Mouse (Mus musculus) activated CD4-positive, CD25-positive, alpha-beta regulatory T cell, adult 4 months (primary cell): Measurements from ENCODE around the gene Sergef. TPM values are rescaled to one million over a fixed set of nuclear protein-coding genes. Genes with fewer than 3 reads are reported as not detected.
A peak's percentile ranks its signal among the peaks of the same experiment; 100 is the strongest.
"Not testable (repeated sequence)": the region's sequence is repeated elsewhere in the genome, so short reads cannot be mapped to it uniquely, and the experiment has no call there.

Experiments used
- ATAC-seq: one replicate; pipeline ENCODE4 v1.8.0; 2017
- polyA plus RNA-seq, 2 experiments: library from polyadenylated mRNA; unstranded; fragments of 100-300 nt; shearing (Covaris generic); gene quantifications; one replicate each; pipeline ENCODE4 v1.2.1; 2017

Sergef gene
- 10 to 100 TPM; 17.9 to 18.3 TPM for polyA plus RNA-seq

GRCm38 (mm10) chr7:46639692-46640031 is at the start of gene Sergef:
Sergef (minus strand) TSS chr7:46639807.
- ATAC-seq, result peak; percentile 96

GRCm38 (mm10) chr7:46686827-46687226 is 47.2 kb upstream of the Sergef start:
- no peak for ATAC-seq

DNA sequence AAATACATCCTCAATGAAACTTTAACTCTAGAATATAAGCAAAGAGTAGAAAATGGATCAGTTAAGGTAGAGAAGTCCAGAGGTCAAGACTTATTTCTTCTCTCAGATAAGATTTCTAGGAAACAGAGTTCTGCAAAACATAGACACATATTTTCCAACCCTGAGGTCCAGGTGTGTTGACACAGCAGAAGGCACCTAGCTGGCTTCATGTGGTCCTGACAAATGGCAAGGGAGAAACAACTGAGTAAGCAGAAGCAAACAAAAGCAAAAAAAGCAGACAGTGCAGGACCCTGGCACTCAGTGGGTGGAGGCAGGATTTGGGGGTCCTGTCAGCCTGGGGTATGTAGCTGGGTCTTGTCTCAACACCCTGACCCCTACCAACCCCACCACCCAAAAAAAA is 41.1 kb upstream of the Sergef start:
- no peak for ATAC-seq

DNA sequence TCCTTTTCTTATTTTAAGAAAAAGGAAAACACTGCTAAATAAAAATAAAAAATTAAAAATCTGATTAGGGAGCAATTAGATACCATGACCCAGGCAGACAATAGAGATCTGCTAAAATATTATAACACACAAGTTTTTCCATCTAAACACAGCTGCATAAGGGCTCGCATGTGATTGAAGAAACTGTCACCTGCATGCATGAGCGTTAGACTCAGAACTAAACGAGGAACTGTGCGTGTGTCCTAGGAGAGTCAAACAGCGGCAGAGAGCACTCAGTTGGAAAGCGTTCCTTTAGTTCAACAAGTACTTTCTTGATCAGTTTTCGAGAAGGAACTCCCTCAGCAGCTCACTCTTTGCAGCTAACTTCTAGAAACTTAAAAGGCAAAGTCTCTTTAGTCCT is 39.4 kb upstream of the Sergef start:
- not testable (repeated sequence) for ATAC-seq

DNA sequence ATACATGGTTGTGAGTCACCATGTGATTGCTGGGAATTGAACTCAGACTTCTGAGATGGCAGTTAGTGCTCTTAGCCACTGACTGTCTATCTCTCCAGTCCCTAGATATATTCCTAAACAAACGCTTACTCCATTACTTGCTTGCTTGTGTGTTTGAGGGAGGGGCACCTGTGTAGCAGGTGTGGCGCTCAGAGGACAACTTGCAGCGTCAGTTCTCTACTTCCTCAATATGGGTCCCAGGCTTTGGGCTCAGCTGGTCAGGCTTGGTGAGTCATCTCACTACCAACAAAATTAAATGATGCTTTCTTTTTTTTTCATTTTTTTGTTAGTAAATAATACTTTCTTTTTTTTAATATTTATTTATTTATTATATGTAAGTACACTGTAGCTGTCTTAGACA is 38.8 kb upstream of the Sergef start:
- no peak for ATAC-seq

GRCm38 (mm10) chr7:46676808-46677360 is 37.3 kb upstream of the Sergef start:
- no peak for ATAC-seq

- ATAC-seq, result no peak
Observed at GRCm38 (mm10) chr7:46675886-46676285, 36.3 kb upstream of the Sergef start.

DNA sequence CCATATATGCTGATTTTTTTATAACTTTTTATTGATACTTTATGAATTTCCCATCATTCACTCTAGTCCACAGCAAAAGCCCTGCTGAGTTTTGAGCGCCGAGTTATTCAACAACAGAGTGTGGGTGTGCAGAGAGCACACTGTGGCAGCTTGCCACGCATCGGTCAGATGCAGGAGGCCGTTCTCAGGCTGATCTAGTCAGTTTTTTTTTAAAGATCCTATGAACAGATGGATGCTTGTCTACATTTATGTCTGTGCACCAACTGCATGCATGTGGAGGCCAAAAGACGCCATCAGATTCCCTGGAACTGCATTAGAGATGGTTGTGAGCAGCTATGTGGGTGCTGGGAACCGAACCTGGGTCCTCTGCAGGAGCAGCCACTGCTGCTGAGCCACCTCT is 35.5 kb upstream of the Sergef start:
- no peak for ATAC-seq

- no peak for ATAC-seq
Observed at GRCm38 (mm10) chr7:46672160-46672672, 32.6 kb upstream of the Sergef start, which contains the start of gene Tph1. Tph1 (minus strand) TSS chr7:46672537.

DNA sequence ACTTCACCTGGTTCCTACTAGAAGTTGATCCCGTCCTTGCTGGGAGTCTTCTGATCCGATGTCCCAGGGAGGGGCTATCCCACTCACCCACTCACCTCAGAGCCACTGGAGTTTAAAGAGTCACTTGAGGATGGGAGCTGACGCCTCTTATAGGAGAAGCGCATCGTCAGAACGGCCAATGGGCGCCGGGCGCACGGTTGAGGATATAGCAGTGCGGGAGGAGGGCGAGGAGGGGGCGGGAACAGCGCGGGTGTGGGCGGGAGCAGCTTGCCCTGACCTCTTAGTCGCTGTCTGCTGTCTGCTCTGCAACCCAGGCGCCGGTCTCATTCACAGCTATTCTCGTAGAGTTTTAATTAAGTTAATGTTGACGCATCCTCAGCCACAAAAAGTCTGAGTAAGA is 27.6 kb upstream of the Sergef start:
- ATAC-seq, result no peak

DNA sequence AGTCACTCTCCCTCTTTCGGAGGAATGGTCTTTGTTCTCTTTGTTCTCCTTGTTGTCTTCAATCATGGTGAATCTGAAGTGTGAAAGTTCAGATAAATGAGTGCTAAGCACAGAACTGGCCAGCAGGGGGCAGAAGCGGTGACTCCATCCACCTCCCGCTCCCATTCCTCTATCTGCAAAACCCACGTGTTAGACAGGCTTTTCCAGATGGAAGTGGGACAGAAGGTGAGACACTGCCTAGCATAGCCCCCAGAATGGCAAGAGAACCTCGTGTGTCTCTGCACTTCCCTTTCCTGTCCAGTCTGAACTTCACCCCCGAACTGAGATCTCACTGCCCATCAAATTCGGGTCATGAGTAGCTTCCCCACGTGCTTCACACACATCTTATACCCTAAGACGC is 25.6 kb upstream of the Sergef start:
- ATAC-seq, result no peak

DNA sequence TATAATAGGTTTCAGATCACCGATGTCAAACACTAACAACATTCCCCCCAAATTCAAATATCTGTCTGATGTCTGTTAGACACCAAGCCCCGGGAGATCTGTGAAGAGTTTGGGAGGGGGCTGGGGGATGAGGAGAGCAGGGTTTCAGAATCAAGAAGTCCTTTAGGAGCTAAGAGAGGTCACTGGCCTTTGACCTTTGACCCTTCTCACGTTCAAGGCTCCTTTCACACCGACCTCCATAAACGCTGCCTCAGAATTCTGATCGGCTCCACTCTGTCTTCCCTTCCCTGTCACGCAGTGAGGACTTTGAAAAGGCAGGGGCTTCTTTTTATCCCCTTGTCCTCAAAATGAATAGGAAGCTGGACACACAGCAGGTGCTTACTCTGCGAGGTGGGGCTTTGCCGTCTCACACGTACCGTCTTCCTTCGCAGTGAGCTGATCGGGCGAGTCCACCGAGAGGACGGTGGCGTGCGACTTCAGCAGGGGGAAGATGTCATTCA is 22.0 kb upstream of the Sergef start:
- no peak for ATAC-seq

GRCm38 (mm10) chr7:46652279-46652678 is 12.7 kb upstream of the Sergef start:
- ATAC-seq, result no peak

- ATAC-seq, result not testable (repeated sequence)
Observed at GRCm38 (mm10) chr7:46650231-46650630, 10.6 kb upstream of the Sergef start.

- no peak for ATAC-seq
Observed at GRCm38 (mm10) chr7:46648431-46649140, 9.0 kb upstream of the Sergef start.

- ATAC-seq, result no peak
Observed at GRCm38 (mm10) chr7:46643172-46643571, 3.6 kb upstream of the Sergef start.

GRCm38 (mm10) chr7:46640062-46640461 is 455 bp upstream of the Sergef start:
- ATAC-seq, result peak; percentile 21

GRCm38 (mm10) chr7:46638889-46639691 is 517 bp downstream of the Sergef start:
- no peak for ATAC-seq

DNA sequence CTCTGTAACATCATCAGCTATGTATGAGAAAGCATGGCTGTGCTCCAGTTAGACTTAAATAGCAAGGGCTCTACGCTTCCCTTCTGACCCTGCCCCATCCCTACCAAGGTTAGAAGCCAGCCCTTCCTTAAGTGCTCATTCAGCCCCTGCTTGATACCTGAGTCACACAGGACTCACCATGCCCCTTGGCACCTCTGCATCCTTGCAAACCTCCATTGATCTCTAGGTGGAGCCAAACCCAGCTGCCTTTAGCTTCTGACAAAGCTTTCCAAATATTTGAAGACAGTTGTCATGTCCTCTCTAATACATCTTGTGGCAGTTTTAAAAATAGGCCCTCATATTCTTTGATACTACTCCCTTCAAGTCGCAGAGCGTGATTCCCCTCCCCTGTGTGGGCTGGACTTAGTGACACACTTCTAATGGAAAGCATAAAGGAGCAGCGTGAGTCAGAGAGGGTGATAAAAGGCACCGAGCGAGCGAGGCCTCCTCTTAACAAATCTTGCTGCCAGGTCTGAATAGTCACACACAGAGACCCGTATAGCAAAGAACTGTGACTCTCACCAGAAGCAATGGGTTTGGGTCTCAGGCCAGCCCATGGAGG is 11.1 kb downstream of the Sergef start:
- ATAC-seq, result no peak

GRCm38 (mm10) chr7:46623979-46624378 is 15.6 kb downstream of the Sergef start:
- no peak for ATAC-seq

- ATAC-seq, result no peak
Observed at GRCm38 (mm10) chr7:46618416-46619110, 21.0 kb downstream of the Sergef start.

DNA sequence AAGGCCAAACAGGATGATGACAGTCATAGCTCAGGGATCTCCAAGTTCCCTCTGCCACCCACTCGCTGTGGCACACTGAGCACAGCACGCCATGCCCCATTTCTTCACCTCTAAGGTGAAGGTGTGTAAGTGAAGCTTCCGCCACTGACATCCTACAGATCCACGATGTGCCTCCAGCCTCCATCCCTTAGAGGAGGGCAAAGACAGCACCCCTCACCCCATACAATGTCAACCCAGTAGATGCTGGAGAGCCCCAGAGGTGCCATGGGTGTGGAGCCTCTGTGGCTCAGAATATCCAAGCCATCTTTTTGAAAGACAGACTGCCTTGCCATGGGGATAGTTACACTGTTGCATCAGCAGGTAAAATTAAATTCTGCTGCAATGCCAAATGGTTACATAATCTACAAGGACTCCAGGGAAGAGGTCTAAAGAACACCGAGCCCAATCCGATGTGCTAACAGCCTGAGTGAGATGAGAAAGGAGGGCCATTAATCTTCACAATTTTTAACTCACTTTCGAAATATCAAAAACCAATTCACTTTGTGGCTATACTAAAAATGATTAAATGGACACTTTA is 23.1 kb downstream of the Sergef start:
- no peak for ATAC-seq
